Mouse (Mus musculus) liver, adult 2 months (tissue): Measurements from ENCODE around the gene Ntn3.

Source experiments
- CTCF ChIP-seq: fragments of 200-500 bp; IDR thresholded peaks from 2 replicates; pipeline ENCODE4 v1.5.1; 2011; ENCODE audit warnings: low read depth, low read length, control low read depth
- POLR2A ChIP-seq: fragments of 200-500 bp; IDR thresholded peaks from 2 replicates; pipeline ENCODE4 v1.6.1; 2011; ENCODE audit warnings: low read length, control low read depth; ENCODE audit not compliant: insufficient read depth; ENCODE audit errors: extremely low read depth

DNA sequence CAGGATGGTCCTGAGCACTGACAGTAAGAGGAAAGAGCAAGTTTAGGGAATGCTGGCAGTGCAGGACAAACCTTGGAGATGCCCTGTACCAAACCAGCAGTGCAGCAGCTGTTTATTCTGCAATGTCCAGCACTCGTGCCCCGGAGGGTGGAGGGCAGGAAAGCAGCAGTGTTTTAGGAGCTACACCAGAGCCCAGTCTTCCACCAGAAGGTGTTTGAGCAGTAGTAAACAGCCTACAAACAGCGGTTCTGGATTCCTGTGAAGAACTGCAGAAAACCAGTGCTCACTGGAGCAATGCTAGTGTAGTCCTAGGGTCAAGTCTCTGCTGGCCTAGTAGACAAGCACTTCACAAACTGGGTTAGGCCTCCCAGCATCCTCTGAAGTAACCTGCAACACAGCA, 35.1 kb downstream of the Ntn3 start:
- no peak for TF ChIP-seq CTCF
- TF ChIP-seq POLR2A = no peak
